Mouse (Mus musculus): ENCODE measurements around the gene Msmb. TPM values are rescaled to one million over a fixed set of nuclear protein-coding genes. Genes with fewer than 3 reads are reported as not detected.

The Msmb gene
- polyA plus RNA-seq, 1 experiment from 2014 or later: not detected

- no peaks in the 10 kb centered on the region for H3K36me3 ChIP-seq
- ATAC-seq (ENCODE audit: low FRiP score, low read depth): no peak
- 93% methylated on average over 18 of the region's 18 CpGs for WGBS
- no peaks in the 10 kb centered on the region for H3K9me3 ChIP-seq
- no peak overlapping the region for H3K4me3 ChIP-seq
- no peak overlapping the region for H3K27ac ChIP-seq (replicated peaks)
- H3K4me1 ChIP-seq (replicated peaks): no peaks in the 10 kb centered on the region
- no peaks in the 10 kb centered on the region for H3K27me3 ChIP-seq
- no peak overlapping the region for H3K9ac ChIP-seq
- no peak overlapping the region for H3K4me2 ChIP-seq
Observed at GRCm38 (mm10) chr14:32152243-32152965, 10.6 kb downstream of the Msmb start.

GRCm38 (mm10) chr14:32153156-32153555 is 11.3 kb downstream of the Msmb start:
- WGBS: 93% methylated on average over 2 of the region's 2 CpGs
- no peak overlapping the region for H3K4me3 ChIP-seq
- no peak for ATAC-seq (ENCODE audit: low FRiP score, low read depth)
- H3K27ac ChIP-seq (replicated peaks): no peak overlapping the region
- H3K9me3 ChIP-seq: no peaks in the 10 kb centered on the region
- H3K9ac ChIP-seq: no peak overlapping the region
- no peaks in the 10 kb centered on the region for H3K27me3 ChIP-seq
- no peak overlapping the region for H3K4me2 ChIP-seq
- H3K4me1 ChIP-seq (replicated peaks): no peaks in the 10 kb centered on the region
- no peaks in the 10 kb centered on the region for H3K36me3 ChIP-seq

- no peak overlapping the region for H3K4me2 ChIP-seq
- no peak overlapping the region for H3K27ac ChIP-seq (replicated peaks)
- no peaks in the 10 kb centered on the region for H3K27me3 ChIP-seq
- peaks cover 8% of the 10 kb centered on the region for H3K4me1 ChIP-seq (replicated peaks)
- no peaks in the 10 kb centered on the region for H3K36me3 ChIP-seq
- H3K9me3 ChIP-seq: no peaks in the 10 kb centered on the region
- H3K4me3 ChIP-seq: no peak overlapping the region
- H3K9ac ChIP-seq: no peak overlapping the region
- 92% methylated on average over 6 of the region's 6 CpGs for WGBS
- ATAC-seq (ENCODE audit: low FRiP score, low read depth): no peak
Observed at GRCm38 (mm10) chr14:32154758-32155157, 12.9 kb downstream of the Msmb start.

- Histone ChIP-seq H3K4me2 (peak overlapping the region; percentile 79), H3K27me3 (no peaks in the 10 kb centered on the region), H3K4me1 (replicated peaks) (peaks cover 22% of the 10 kb centered on the region), H3K4me3 (peak overlapping the region; percentile 78), H3K36me3 (no peaks in the 10 kb centered on the region), H3K27ac (replicated peaks) (peak overlapping the region; percentile 85), H3K9ac (peak overlapping the region; percentile 87), H3K9me3 (no peaks in the 10 kb centered on the region)
- ATAC-seq (ENCODE audit: low FRiP score, low read depth): peak; percentile 39
- WGBS: 40% methylated on average over 4 of the region's 4 CpGs
Observed at GRCm38 (mm10) chr14:32159150-32159670, 17.4 kb downstream of the Msmb start.

GRCm38 (mm10) chr14:32159690-32160246 is 17.9 kb downstream of the Msmb start, which contains the start of gene Ncoa4:
Ncoa4 (plus strand) TSS chr14:32159865.
- Histone ChIP-seq H3K9me3 (no peaks in the 10 kb centered on the region), H3K9ac (peak within 1 kb of the TSS; percentile 87), H3K27ac (replicated peaks) (peak within 1 kb of the TSS; percentile 85), H3K36me3 (no peaks in the 10 kb centered on the region), H3K4me3 (peak within 1 kb of the TSS; percentile 78), H3K4me1 (replicated peaks) (peaks cover 24% of the 10 kb centered on the region), H3K27me3 (no peaks in the 10 kb centered on the region), H3K4me2 (peak within 1 kb of the TSS; percentile 79)
- under 1% methylated on average over 40 of the region's 40 CpGs for WGBS
- peak; percentile 97 for ATAC-seq (ENCODE audit: low FRiP score, low read depth)

GRCm38 (mm10) chr14:32160563-32160962 is 18.7 kb downstream of the Msmb start:
- peak overlapping the region; percentile 85 for H3K27ac ChIP-seq (replicated peaks)
- peak overlapping the region; percentile 87 for H3K9ac ChIP-seq

GRCm38 (mm10) chr14:32161090-32161885 is 19.5 kb downstream of the Msmb start:
- peak overlapping the region; percentile 79 for H3K4me2 ChIP-seq

More at GRCm38 (mm10) chr14:32160563-32160962, 18.7 kb downstream of the Msmb start:
- WGBS: 44% methylated on average over 7 of the region's 7 CpGs
- Histone ChIP-seq H3K4me2 (peak overlapping the region; percentile 79), H3K36me3 (no peaks in the 10 kb centered on the region), H3K4me3 (peak overlapping the region; percentile 78), H3K4me1 (replicated peaks) (peaks cover 32% of the 10 kb centered on the region), H3K27me3 (no peaks in the 10 kb centered on the region), H3K9me3 (no peaks in the 10 kb centered on the region)
- ATAC-seq (ENCODE audit: low FRiP score, low read depth): no peak

GRCm38 (mm10) chr14:32162231-32162630 is 20.4 kb downstream of the Msmb start:
- H3K36me3 ChIP-seq: no peaks in the 10 kb centered on the region
- 94% methylated on average over 5 of the region's 5 CpGs for WGBS
- ATAC-seq (ENCODE audit: low FRiP score, low read depth): no peak

More at GRCm38 (mm10) chr14:32161090-32161885, 19.5 kb downstream of the Msmb start:
- H3K9ac ChIP-seq: peak overlapping the region; percentile 87; the same call in 1 of the 2 replicates
- no peaks in the 10 kb centered on the region for H3K36me3 ChIP-seq
- no peak overlapping the region for H3K27ac ChIP-seq (replicated peaks)
- H3K4me1 ChIP-seq (replicated peaks): peaks cover 37% of the 10 kb centered on the region
- no peaks in the 10 kb centered on the region for H3K9me3 ChIP-seq
- 90% methylated on average over 12 of the region's 12 CpGs for WGBS
- H3K4me3 ChIP-seq: peak overlapping the region; percentile 78; the same call in 1 of the 2 replicates
- ATAC-seq (ENCODE audit: low FRiP score, low read depth): no peak
- H3K27me3 ChIP-seq: no peaks in the 10 kb centered on the region

GRCm38 (mm10) chr14:32163203-32163888 is 21.5 kb downstream of the Msmb start:
- no peak for ATAC-seq (ENCODE audit: low FRiP score, low read depth)

More at GRCm38 (mm10) chr14:32162231-32162630, 20.4 kb downstream of the Msmb start:
- H3K9me3 ChIP-seq: no peaks in the 10 kb centered on the region
- H3K4me2 ChIP-seq: no peak overlapping the region
- H3K4me1 ChIP-seq (replicated peaks): peaks cover 37% of the 10 kb centered on the region
- no peak overlapping the region for H3K27ac ChIP-seq (replicated peaks)
- no peak overlapping the region for H3K4me3 ChIP-seq
- no peaks in the 10 kb centered on the region for H3K27me3 ChIP-seq
- no peak overlapping the region for H3K9ac ChIP-seq

GRCm38 (mm10) chr14:32164173-32165051 is 22.6 kb downstream of the Msmb start:
- H3K9ac ChIP-seq: no peak overlapping the region
- WGBS: 91% methylated on average over 8 of the region's 8 CpGs
- H3K36me3 ChIP-seq: no peaks in the 10 kb centered on the region
- H3K9me3 ChIP-seq: no peaks in the 10 kb centered on the region
- no peak overlapping the region for H3K4me3 ChIP-seq
- peaks cover 32% of the 10 kb centered on the region for H3K4me1 ChIP-seq (replicated peaks)
- H3K27ac ChIP-seq (replicated peaks): no peak overlapping the region
- no peak for ATAC-seq (ENCODE audit: low FRiP score, low read depth)
- H3K27me3 ChIP-seq: no peaks in the 10 kb centered on the region
- H3K4me2 ChIP-seq: peak overlapping the region; percentile 94; the same call in 1 of the 2 replicates

More at GRCm38 (mm10) chr14:32163203-32163888, 21.5 kb downstream of the Msmb start:
- H3K4me2 ChIP-seq: no peak overlapping the region
- no peak overlapping the region for H3K4me3 ChIP-seq
- peaks cover 37% of the 10 kb centered on the region for H3K4me1 ChIP-seq (replicated peaks)
- no peaks in the 10 kb centered on the region for H3K27me3 ChIP-seq
- H3K27ac ChIP-seq (replicated peaks): no peak overlapping the region
- H3K9me3 ChIP-seq: no peaks in the 10 kb centered on the region
- no peaks in the 10 kb centered on the region for H3K36me3 ChIP-seq
- no peak overlapping the region for H3K9ac ChIP-seq
- WGBS: 91% methylated on average over 11 of the region's 11 CpGs

Measured in hindbrain, embryonic 15.5 days (tissue).